Mouse (Mus musculus): ENCODE data around the gene Alad. TPM values are rescaled to one million over a fixed set of nuclear protein-coding genes. Genes with fewer than 3 reads are reported as not detected.

The Alad gene
- polyA plus RNA-seq, 1 experiment = 50.2 TPM

DNA sequence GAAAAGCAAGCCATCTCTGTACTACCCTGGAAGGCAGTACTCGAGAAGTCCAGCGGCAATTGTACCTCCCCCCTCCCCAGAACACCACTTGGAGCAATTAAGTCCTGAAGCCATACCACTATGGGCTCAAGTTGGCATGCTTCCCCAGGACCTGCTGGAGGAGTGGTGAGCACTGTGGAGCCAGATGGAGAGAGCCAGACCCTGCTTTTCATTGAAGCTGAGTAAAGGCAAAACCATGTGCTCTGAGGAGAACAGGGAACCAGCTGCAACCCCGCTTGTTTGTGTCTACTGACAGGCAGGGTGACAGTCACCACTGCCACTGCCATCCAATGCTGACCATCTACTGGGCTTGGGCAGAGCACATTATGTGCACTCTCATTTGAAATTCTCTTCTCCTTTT is 22.1 kb upstream of the Alad start:
- DNase-seq (ENCODE audit: low read depth) = peak; percentile 69
- TF ChIP-seq POLR2A (IDR thresholded peaks at IDR 0.05; ENCODE audit: borderline replicate concordance, extremely low read depth, insufficient read depth, insufficient read length, poor library complexity, severe bottlenecking) = no peak
- TF ChIP-seq CTCF (IDR thresholded peaks at IDR 0.05; ENCODE audit: borderline replicate concordance, extremely low read depth, insufficient read depth, insufficient read length) = no peak

DNA sequence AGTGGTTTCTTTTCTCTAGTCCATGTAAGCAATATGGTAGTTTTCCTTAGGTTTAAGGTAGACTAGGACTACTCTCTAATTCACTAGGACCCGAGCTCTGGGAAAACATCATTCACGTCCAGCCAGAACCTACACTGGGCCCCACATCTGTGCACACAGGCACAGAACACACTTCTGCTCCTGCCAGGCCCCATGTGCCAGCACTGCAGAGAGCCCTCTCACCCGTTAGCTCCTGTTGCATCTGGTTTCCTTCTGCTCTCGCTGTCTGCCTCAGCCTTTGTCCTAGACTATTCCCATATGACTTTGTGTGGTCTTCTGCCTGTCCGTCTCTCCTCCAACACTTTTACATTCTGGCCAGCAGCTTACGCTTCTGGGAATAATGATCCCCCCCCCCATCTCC is 14.0 kb upstream of the Alad start:
- TF ChIP-seq CTCF (IDR thresholded peaks at IDR 0.05; ENCODE audit: borderline replicate concordance, extremely low read depth, insufficient read depth, insufficient read length) (no peak), POLR2A (IDR thresholded peaks at IDR 0.05; ENCODE audit: borderline replicate concordance, extremely low read depth, insufficient read depth, insufficient read length, poor library complexity, severe bottlenecking) (no peak)
- DNase-seq (ENCODE audit: low read depth) = no peak

GRCm38 (mm10) chr4:62527655-62528054 is 7.9 kb upstream of the Alad start:
- no peak for TF ChIP-seq CTCF (IDR thresholded peaks at IDR 0.05; ENCODE audit: borderline replicate concordance, extremely low read depth, insufficient read depth, insufficient read length)
- TF ChIP-seq POLR2A (IDR thresholded peaks at IDR 0.05; ENCODE audit: borderline replicate concordance, extremely low read depth, insufficient read depth, insufficient read length, poor library complexity, severe bottlenecking) = no peak
- DNase-seq (ENCODE audit: low read depth) = no peak

- DNase-seq (ENCODE audit: low read depth) = no peak
- no peak for TF ChIP-seq POLR2A (IDR thresholded peaks at IDR 0.05; ENCODE audit: borderline replicate concordance, extremely low read depth, insufficient read depth, insufficient read length, poor library complexity, severe bottlenecking)
- TF ChIP-seq CTCF (IDR thresholded peaks at IDR 0.05; ENCODE audit: borderline replicate concordance, extremely low read depth, insufficient read depth, insufficient read length) = no peak
Observed at GRCm38 (mm10) chr4:62526256-62526655, 6.5 kb upstream of the Alad start.

DNA sequence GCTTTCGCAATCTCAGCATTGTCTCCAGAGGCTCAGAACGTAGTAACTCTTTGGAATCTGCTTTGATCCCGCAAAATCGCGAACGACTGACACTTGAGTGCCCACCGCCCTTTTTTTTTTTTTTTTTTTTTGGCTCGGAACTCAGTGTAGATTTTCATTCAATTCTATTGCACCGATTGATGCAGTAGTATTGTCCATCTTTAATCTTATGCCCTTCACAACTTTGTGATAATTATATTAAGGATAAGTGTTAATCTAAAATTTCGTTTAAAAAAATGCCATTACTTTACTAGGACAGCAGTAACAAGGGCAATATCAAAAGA is 5.7 kb upstream of the Alad start:
- no peak for DNase-seq (ENCODE audit: low read depth)
- TF ChIP-seq CTCF (IDR thresholded peaks at IDR 0.05; ENCODE audit: borderline replicate concordance, extremely low read depth, insufficient read depth, insufficient read length) = no peak
- 0 out of 2 replicates have a peak, but pooled peaks have one; percentile 8 for TF ChIP-seq POLR2A (IDR thresholded peaks at IDR 0.05; ENCODE audit: borderline replicate concordance, extremely low read depth, insufficient read depth, insufficient read length, poor library complexity, severe bottlenecking)

DNA sequence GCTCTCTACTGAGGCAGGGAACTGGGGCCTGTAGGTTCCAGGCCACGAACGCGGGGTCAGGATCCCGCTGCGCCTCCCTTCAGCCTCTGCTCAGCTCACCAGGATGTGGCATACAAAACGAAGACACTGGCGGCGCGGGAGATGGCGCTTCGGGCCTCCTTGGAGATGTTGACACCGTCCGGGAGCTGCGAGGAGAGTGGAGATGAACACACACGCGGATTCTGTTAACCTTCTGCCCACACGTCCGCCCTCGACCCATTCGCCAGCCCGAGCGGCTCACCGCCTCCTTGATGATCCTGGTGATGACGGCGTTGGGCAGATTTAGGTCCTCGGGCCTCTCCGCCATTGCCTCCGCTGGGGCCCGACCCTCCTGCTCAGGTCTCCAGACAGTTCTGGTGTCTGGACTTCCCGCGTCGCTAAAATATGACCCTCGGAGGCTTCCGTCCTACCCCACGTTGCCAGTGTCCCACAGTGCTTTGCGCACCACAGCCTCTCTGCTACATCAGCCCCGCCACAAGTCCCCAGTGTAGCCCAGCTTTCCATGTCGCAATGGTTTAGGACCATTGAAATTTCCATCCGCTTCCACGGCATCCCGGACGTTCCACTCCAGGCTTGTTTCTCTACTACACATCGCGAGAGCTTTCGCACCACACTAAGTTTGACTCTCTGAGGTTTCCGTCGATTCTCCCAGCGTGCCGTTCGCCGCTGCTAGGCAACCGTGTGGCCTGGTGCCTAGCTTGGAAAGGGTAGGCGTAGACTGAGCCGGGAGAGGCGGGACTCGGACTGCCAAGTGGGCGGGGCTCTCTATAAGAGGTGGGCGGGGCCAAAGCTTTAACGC is 5.2 kb upstream of the Alad start, which contains the start of the genes Pole3 and 4933430I17Rik:
TSS of gene Pole3 (minus strand) at position 418 of the 838 bp plus-strand sequence.
TSS of gene 4933430I17Rik (plus strand) at position 719 of the 838 bp plus-strand sequence.
- no peak for TF ChIP-seq CTCF (IDR thresholded peaks at IDR 0.05; ENCODE audit: borderline replicate concordance, extremely low read depth, insufficient read depth, insufficient read length)
- peak; percentile 27; the same call in 1 of the 2 replicates for TF ChIP-seq POLR2A (IDR thresholded peaks at IDR 0.05; ENCODE audit: borderline replicate concordance, extremely low read depth, insufficient read depth, insufficient read length, poor library complexity, severe bottlenecking)

GRCm38 (mm10) chr4:62520892-62521400 is 1.2 kb upstream of the Alad start:
- no peak for DNase-seq (ENCODE audit: low read depth)
- TF ChIP-seq POLR2A (IDR thresholded peaks at IDR 0.05; ENCODE audit: borderline replicate concordance, extremely low read depth, insufficient read depth, insufficient read length, poor library complexity, severe bottlenecking) (no peak), CTCF (IDR thresholded peaks at IDR 0.05; ENCODE audit: borderline replicate concordance, extremely low read depth, insufficient read depth, insufficient read length) (no peak)

More for the DNA sequence above, 5.2 kb upstream of the Alad start, which contains the start of the genes Pole3 and 4933430I17Rik:
- DNase-seq (ENCODE audit: low read depth) = peak; percentile 99

GRCm38 (mm10) chr4:62519122-62519848 is 433 bp downstream of the Alad start:
- no peak for DNase-seq (ENCODE audit: low read depth)
- no peak for TF ChIP-seq POLR2A (IDR thresholded peaks at IDR 0.05; ENCODE audit: borderline replicate concordance, extremely low read depth, insufficient read depth, insufficient read length, poor library complexity, severe bottlenecking)
- TF ChIP-seq CTCF (IDR thresholded peaks at IDR 0.05; ENCODE audit: borderline replicate concordance, extremely low read depth, insufficient read depth, insufficient read length) = no peak

- DNase-seq (ENCODE audit: low read depth) = peak; percentile 15
- TF ChIP-seq POLR2A (IDR thresholded peaks at IDR 0.05; ENCODE audit: borderline replicate concordance, extremely low read depth, insufficient read depth, insufficient read length, poor library complexity, severe bottlenecking) (no peak), CTCF (IDR thresholded peaks at IDR 0.05; ENCODE audit: borderline replicate concordance, extremely low read depth, insufficient read depth, insufficient read length) (no peak)
Observed at GRCm38 (mm10) chr4:62518416-62519121, 1.1 kb downstream of the Alad start.

DNA sequence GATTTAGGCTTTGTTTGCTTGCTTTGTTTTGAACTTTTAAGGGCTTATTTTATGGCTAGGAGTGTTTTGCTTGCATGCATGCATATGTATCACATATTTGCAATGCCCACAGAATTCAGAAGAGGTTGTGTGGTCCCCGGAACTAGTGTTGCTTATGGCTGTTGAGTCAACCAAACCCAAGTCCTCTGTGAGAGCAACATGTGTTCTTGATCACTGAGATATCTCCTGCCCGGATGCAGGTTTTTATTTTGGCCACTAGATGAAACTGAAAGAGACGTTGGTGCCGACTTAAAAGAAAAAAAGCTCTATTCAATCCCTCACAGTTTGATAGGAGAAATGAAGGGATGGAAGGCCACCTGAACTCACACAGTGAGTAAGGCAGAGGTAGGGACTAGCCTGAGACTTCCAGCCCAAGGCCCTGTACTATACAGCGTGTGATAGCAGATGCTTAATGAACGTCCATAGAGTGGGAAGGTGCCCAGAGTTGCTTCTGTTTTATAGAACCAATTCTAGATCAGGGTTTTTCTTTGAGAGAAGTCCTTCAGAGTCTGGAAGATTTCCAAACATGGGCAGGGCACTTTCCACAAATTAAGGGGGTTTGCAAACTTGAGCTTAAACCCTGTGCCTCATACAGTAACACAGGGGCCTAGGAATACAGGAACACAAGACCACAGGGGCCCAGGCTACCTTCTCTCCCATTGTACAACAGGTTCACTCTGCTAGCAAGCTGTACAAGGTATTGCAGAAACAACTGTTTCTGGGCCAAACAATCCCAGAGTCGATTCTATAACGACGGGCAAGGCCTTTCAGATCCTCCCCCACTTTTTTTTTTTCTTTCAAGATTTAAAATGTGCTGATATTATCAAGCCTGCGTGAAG is 1.9 kb downstream of the Alad start:
- no peak for DNase-seq (ENCODE audit: low read depth)
- TF ChIP-seq CTCF (IDR thresholded peaks at IDR 0.05; ENCODE audit: borderline replicate concordance, extremely low read depth, insufficient read depth, insufficient read length) (no peak), POLR2A (IDR thresholded peaks at IDR 0.05; ENCODE audit: borderline replicate concordance, extremely low read depth, insufficient read depth, insufficient read length, poor library complexity, severe bottlenecking) (no peak)

All from brain, embryonic 14.5 days (tissue).